Mouse (Mus musculus): ENCODE data around the gene Ubr4. TPM values are rescaled to one million over a fixed set of nuclear protein-coding genes. Genes with fewer than 3 reads are reported as not detected.

Gene Ubr4
- polyA plus RNA-seq, 2 experiments = 86.6 to 159 TPM

- DNase-seq (ENCODE audit: low spot score) = no peak
These were observed 182.8 kb downstream of the Ubr4 start for GRCm38 (mm10) chr4:139535127-139535695.

GRCm38 (mm10) chr4:139535719-139536118 lies 183.3 kb downstream of the Ubr4 start:
- Histone ChIP-seq H3K27me3 (ENCODE audit: control insufficient read depth, insufficient read depth, low read length) (no peaks in the 10 kb centered on the region), H3K36me3 (ENCODE audit: control insufficient read depth, insufficient read depth, low read length) (no peaks in the 10 kb centered on the region), H3K9me3 (ENCODE audit: control insufficient read depth, low read length) (no peaks in the 10 kb centered on the region), H3K9ac (ENCODE audit: low read depth, low read length, severe bottlenecking) (no peak overlapping the region), H3K27ac (replicated peaks; ENCODE audit: low read depth, low read length) (no peak overlapping the region), H3K4me3 (replicated peaks; ENCODE audit: low read length) (no peak overlapping the region), H3K4me1 (ENCODE audit: control insufficient read depth, insufficient read depth, low read length) (0 out of 2 replicates have a peak, but pooled peaks cover 7% of the 10 kb centered on the region), H3K4me2 (replicated peaks; ENCODE audit: low read depth, low read length, severe bottlenecking) (no peak overlapping the region)
- no peak for DNase-seq (ENCODE audit: low spot score)
- TF ChIP-seq POLR2A (IDR thresholded peaks at IDR 0.05; ENCODE audit: borderline replicate concordance, extremely low read depth, insufficient read depth, insufficient read length) = no peak
- no peak for ATAC-seq (ENCODE audit: low FRiP score, low read depth)
- WGBS = 54% methylated on average over 7 of the region's 7 CpGs

More at GRCm38 (mm10) chr4:139535127-139535695, 182.8 kb downstream of the Ubr4 start:
- Histone ChIP-seq H3K27ac (replicated peaks; ENCODE audit: low read depth, low read length) (no peak overlapping the region), H3K4me2 (replicated peaks; ENCODE audit: low read depth, low read length, severe bottlenecking) (no peak overlapping the region), H3K4me3 (replicated peaks; ENCODE audit: low read length) (no peak overlapping the region), H3K27me3 (ENCODE audit: control insufficient read depth, insufficient read depth, low read length) (no peaks in the 10 kb centered on the region), H3K9ac (ENCODE audit: low read depth, low read length, severe bottlenecking) (no peak overlapping the region), H3K9me3 (ENCODE audit: control insufficient read depth, low read length) (no peaks in the 10 kb centered on the region), H3K36me3 (ENCODE audit: control insufficient read depth, insufficient read depth, low read length) (no peaks in the 10 kb centered on the region), H3K4me1 (ENCODE audit: control insufficient read depth, insufficient read depth, low read length) (0 out of 2 replicates have a peak, but pooled peaks cover 7% of the 10 kb centered on the region)
- 40% methylated on average over 12 of the region's 12 CpGs for WGBS
- no peak for TF ChIP-seq POLR2A (IDR thresholded peaks at IDR 0.05; ENCODE audit: borderline replicate concordance, extremely low read depth, insufficient read depth, insufficient read length)
- ATAC-seq (ENCODE audit: low FRiP score, low read depth) = 0 out of 2 replicates have a peak, but pooled peaks have one; percentile 34

- DNase-seq (ENCODE audit: low spot score) (no peak), ATAC-seq (ENCODE audit: low FRiP score, low read depth) (no peak)
- H3K4me1 ChIP-seq (ENCODE audit: control insufficient read depth, insufficient read depth, low read length) = 0 out of 2 replicates have a peak, but pooled peaks cover 7% of the 10 kb centered on the region
- no peak overlapping the region for H3K4me3 ChIP-seq (replicated peaks; ENCODE audit: low read length)
- no peak overlapping the region for H3K4me2 ChIP-seq (replicated peaks; ENCODE audit: low read depth, low read length, severe bottlenecking)
- H3K36me3 ChIP-seq (ENCODE audit: control insufficient read depth, insufficient read depth, low read length) = no peaks in the 10 kb centered on the region
- H3K27me3 ChIP-seq (ENCODE audit: control insufficient read depth, insufficient read depth, low read length) = no peaks in the 10 kb centered on the region
- H3K27ac ChIP-seq (replicated peaks; ENCODE audit: low read depth, low read length) = no peak overlapping the region
- H3K9me3 ChIP-seq (ENCODE audit: control insufficient read depth, low read length) = no peaks in the 10 kb centered on the region
- no peak for TF ChIP-seq POLR2A (IDR thresholded peaks at IDR 0.05; ENCODE audit: borderline replicate concordance, extremely low read depth, insufficient read depth, insufficient read length)
- WGBS = 83% methylated on average over 9 of the region's 9 CpGs
- no peak overlapping the region for H3K9ac ChIP-seq (ENCODE audit: low read depth, low read length, severe bottlenecking)
These were observed 184.3 kb downstream of the Ubr4 start for GRCm38 (mm10) chr4:139536706-139537105.

Small RNAs within 50 kb of the gene (microRNA-seq; reads per million reads assigned to microRNA genes)
- not detected for gene Gm24245
- not detected for gene Gm25732

Other genes starting within 250 kb of the Ubr4 start
- 122 and 178 TPM in 2 replicates for gene Minos1, start 221.5 kb upstream of the Ubr4 start, polyA plus RNA-seq (2012; rRNA removed)
- gene Minos1, start 221.5 kb upstream of the Ubr4 start, polyA plus RNA-seq (2014; fragmentation: Nextera tagmentation; extraction: Ambion mirVana) = 460 and 510 TPM in 2 replicates
- gene Capzb, start 159.7 kb upstream of the Ubr4 start, polyA plus RNA-seq (2012; rRNA removed) = 177 and 198 TPM in 2 replicates
- 284 TPM in 2 replicates for gene Capzb, start 159.7 kb upstream of the Ubr4 start, polyA plus RNA-seq (2014; fragmentation: Nextera tagmentation; extraction: Ambion mirVana)
- 20.7 and 30.7 TPM in 2 replicates for gene Pqlc2, start 41.9 kb upstream of the Ubr4 start, polyA plus RNA-seq (2012; rRNA removed)
- gene Pqlc2, start 41.9 kb upstream of the Ubr4 start, polyA plus RNA-seq (2014; fragmentation: Nextera tagmentation; extraction: Ambion mirVana) = 12.9 and 15.4 TPM in 2 replicates
- gene Akr7a5, start 41.9 kb upstream of the Ubr4 start, polyA plus RNA-seq (2012; rRNA removed) = 28.5 and 38.8 TPM in 2 replicates
- gene Akr7a5, start 41.9 kb upstream of the Ubr4 start, polyA plus RNA-seq (2014; fragmentation: Nextera tagmentation; extraction: Ambion mirVana) = 84.8 and 98.0 TPM in 2 replicates
- 59.0 and 66.7 TPM in 2 replicates for gene Mrto4, start within 50 bp of the Ubr4 start, polyA plus RNA-seq (2012; rRNA removed)
- 92.1 and 106 TPM in 2 replicates for gene Mrto4, start within 50 bp of the Ubr4 start, polyA plus RNA-seq (2014; fragmentation: Nextera tagmentation; extraction: Ambion mirVana)
- gene Emc1, start within 50 bp of the Ubr4 start, polyA plus RNA-seq (2012; rRNA removed) = 33.7 and 40.5 TPM in 2 replicates
- 12.6 and 13.4 TPM in 2 replicates for gene Emc1, start within 50 bp of the Ubr4 start, polyA plus RNA-seq (2014; fragmentation: Nextera tagmentation; extraction: Ambion mirVana)
- 8.8 and 9.9 TPM in 2 replicates for gene Iffo2, start 177.9 kb downstream of the Ubr4 start, polyA plus RNA-seq (2012; rRNA removed)
- gene Iffo2, start 177.9 kb downstream of the Ubr4 start, polyA plus RNA-seq (2014; fragmentation: Nextera tagmentation; extraction: Ambion mirVana) = 5.8 and 5.9 TPM in 2 replicates

All from limb, embryonic 14.5 days (tissue).